Mouse (Mus musculus) liver, adult (tissue): ENCODE results near the gene Zfp658.

Source experiments
- GATA4 ChIP-seq: IDR thresholded peaks from 2 replicates; pipeline ENCODE4 v1.6.1; 2014; ENCODE audit warnings: mild to moderate bottlenecking, low read length; ENCODE audit not compliant: insufficient replicate concordance

The Zfp658 gene

GRCm38 (mm10) chr7:43555351-43555750, 6.7 kb upstream of the Zfp658 start:
- TF ChIP-seq GATA4: no peak

GRCm38 (mm10) chr7:43556901-43557300, 5.2 kb upstream of the Zfp658 start:
- no peak for TF ChIP-seq GATA4

DNA sequence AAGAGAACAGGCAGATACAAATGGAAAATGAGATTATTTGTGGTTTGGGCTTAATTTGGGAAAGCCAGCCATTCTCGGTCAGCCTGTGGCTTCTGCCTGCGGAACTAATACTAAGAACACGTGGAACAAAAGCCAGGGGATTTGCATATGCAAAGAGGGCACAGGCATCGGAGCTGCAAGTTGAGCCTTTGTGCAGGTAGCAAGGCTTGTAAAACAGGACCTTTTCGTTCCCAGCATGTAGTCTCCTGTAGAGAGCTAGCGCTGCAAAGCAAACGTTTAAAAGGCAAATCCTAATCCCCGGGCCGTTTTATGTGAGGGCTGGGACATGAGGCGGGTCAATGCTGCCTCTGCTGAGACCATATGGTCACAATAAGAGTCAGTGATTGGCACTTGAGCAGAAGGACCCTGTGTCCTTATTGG, 605 bp downstream of the Zfp658 start:
- TF ChIP-seq GATA4: no peak

- TF ChIP-seq GATA4: no peak
These were observed 1.2 kb downstream of the Zfp658 start for GRCm38 (mm10) chr7:43563300-43563699.

GRCm38 (mm10) chr7:43571216-43571615, 9.2 kb downstream of the Zfp658 start:
- no peak for TF ChIP-seq GATA4

DNA sequence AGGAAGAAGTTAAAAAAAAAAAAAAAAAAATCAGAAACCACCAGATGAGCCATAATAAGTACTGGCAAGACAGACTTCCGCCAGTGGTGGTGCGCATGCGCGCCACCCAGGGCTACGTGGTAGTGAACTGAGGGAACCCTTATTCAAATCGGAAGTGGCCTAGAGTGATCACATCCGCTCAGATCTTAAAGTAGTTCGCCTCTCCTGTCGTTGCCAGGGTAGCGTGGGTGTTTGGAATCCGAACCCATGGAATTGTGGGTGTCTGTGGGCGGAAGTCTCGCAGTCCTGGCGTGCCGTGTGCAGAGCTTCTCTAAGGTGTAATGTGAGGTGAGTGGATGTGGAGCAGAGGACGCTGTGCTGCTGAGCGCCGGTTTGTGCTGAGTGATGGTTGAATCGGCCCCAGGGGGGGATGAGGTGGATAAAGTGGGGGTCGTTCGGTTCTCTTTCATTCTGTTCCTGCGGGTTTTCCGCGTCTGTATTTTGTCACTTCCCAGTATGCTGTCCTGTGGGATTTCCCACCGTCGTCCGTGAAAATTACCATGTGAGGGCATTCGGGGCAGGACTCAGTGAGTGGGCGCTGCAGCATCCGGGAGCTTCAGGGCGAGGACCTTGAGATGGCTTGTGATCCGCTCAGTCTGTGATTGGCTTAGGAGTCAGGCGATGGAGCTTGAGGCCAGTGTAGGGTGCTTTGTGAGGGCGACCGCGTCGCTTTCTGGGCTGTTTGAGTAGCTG, 17.6 kb downstream of the Zfp658 start, which contains the start of gene Zfp719:
Gene Zfp719, plus strand, starts transcription at position 171 of the 732 bp plus-strand sequence.
- no peak for TF ChIP-seq GATA4

GRCm38 (mm10) chr7:43580526-43580925, 18.5 kb downstream of the Zfp658 start:
- TF ChIP-seq GATA4: no peak

GRCm38 (mm10) chr7:43584790-43585189, 22.7 kb downstream of the Zfp658 start:
- TF ChIP-seq GATA4: no peak

DNA sequence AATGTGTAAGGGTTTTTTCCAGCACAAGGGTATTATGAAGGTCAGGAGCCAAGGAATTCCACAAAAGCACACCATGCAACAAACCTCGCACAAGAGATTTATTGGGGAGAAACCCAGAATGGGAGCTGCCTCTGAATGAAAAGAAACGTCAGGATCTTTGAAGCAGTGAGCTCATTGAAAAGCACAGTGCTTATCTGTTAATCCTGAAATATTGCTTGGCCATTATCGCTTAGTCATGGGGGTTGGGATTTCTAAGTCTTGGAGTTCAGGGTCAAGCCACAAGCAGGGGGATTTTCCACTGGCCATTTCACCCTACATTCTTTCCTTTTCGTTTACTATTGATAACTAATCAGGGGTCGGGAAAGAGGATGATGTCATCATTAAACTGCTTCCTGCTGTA, 39.8 kb downstream of the Zfp658 start:
- TF ChIP-seq GATA4: no peak

- TF ChIP-seq GATA4: no peak
These were observed 45.1 kb downstream of the Zfp658 start, which contains the start of gene Zfp819 for GRCm38 (mm10) chr7:43606896-43607742. TSS of gene Zfp819 (plus strand) at chr7:43607169.

DNA sequence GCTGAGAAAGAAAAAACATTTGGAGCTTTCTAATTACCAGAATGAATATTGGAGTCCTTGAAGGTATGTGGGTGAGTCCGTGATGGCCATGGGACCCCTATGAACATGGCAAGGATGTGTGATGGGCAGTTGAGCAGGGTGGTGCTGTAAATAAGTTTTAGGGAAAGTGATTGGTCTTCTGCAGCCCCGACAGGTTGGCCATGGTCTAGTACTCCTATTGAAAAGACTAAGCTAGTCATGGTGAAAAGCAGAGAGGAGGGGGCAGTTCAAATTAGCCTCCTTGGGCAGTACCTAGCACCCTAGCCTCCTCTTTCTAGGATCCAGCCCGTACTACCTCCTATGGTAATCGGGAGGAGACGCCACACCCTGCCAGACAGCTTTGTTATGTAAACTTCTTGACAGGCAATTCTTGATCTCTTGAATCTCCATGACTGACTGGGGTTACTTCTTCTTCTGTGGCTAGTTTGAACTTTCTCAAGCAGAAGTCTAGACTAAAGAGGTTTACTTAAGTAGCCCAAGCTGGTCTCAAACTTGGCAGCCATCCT, 45.8 kb downstream of the Zfp658 start:
- no peak for TF ChIP-seq GATA4

GRCm38 (mm10) chr7:43608316-43608824, 46.3 kb downstream of the Zfp658 start:
- no peak for TF ChIP-seq GATA4

- TF ChIP-seq GATA4: no peak
These were observed 51.9 kb downstream of the Zfp658 start for GRCm38 (mm10) chr7:43613816-43614551.

- no peak for TF ChIP-seq GATA4
These were observed 60.9 kb downstream of the Zfp658 start for GRCm38 (mm10) chr7:43622927-43623326.

DNA sequence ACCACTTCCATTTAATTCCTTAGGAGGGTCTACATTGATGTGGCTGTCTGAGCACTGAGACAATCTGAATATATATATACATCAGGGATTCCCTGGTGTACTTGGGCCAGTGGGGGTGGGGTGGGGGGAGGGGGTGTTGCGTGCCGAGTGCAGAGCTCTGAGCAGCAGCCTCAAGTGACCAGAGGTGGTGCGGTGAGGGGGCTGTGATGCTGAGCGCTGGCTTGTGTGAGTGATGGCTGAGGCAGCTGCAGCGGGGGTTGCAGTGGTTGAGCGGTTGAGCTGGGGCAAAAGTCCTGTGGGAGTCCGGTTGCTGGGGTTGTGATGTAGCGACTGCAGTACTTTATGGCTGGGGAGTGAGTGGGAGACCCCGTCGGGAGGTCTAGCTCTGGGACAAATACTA, 61.8 kb downstream of the Zfp658 start:
- TF ChIP-seq GATA4: no peak
